Mouse (Mus musculus): ENCODE data around the gene Gabrr2. TPM values are rescaled to one million over a fixed set of nuclear protein-coding genes. Genes with fewer than 3 reads are reported as not detected.

Gene Gabrr2
- total and polyA plus RNA-seq, 3 experiments, result 1.6 to 4.9 (median 2.6) TPM

DNA sequence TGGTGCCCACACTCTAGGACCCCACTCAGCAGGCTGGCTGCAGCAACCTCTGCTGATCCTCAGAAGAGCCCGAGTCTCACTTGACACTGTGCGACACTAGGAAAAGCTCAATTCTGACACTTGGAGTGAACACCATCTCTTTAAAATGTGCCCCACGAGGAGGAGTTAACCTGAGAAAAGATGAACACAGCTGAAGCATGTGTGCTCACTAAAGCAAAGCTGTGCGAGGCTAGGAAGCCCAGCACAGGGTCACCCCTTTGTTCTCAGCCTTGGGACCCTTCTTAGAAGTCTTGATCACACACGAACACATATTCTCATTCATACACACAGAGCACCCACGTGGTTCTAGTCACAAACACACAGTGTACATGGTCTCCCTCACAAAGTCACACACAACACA is 2.2 kb downstream of the Gabrr2 start:
- DNase-seq, result no peak
- intact Hi-C loops (cut with DNase I), result no loop called here
- WGBS, result 86% methylated on average over 6 of the region's 6 CpGs

GRCm38 (mm10) chr4:33066223-33066960 is 3.6 kb downstream of the Gabrr2 start:
- WGBS, result 42% methylated on average over 14 of the region's 14 CpGs
- Histone ChIP-seq H3K9ac (ENCODE audit: low read depth, low read length) (no peak overlapping the region), H3K4me3 (no peak overlapping the region)

More for the DNA sequence above, 2.2 kb downstream of the Gabrr2 start:
- no peak for TF ChIP-seq POLR2A (IDR thresholded peaks at IDR 0.05; ENCODE audit: insufficient read depth, low read depth, low read length)
- no peak for TF ChIP-seq CTCF (IDR thresholded peaks at IDR 0.05)
- TF ChIP-seq EP300 (IDR thresholded peaks at IDR 0.05; ENCODE audit: insufficient read depth, low read depth, low read length), result no peak
- Histone ChIP-seq H3K27me3 (ENCODE audit: control insufficient read depth, insufficient read depth, low read length) (no peaks in the 10 kb centered on the region), H3K27ac (no peak overlapping the region), H3K9ac (ENCODE audit: low read depth, low read length) (no peak overlapping the region), H3K4me1 (ENCODE audit: control insufficient read depth, insufficient read depth, low read length) (no peaks in the 10 kb centered on the region), H3K4me3 (no peak overlapping the region), H3K79me2 (replicated peaks; ENCODE audit: control insufficient read depth, insufficient read depth, low read length) (no peaks in the 10 kb centered on the region), H3K36me3 (ENCODE audit: control insufficient read depth, insufficient read depth, low read length) (no peaks in the 10 kb centered on the region)

GRCm38 (mm10) chr4:33067331-33067730 is 4.5 kb downstream of the Gabrr2 start:
- Histone ChIP-seq H3K27ac (no peak overlapping the region), H3K27me3 (ENCODE audit: control insufficient read depth, insufficient read depth, low read length) (no peaks in the 10 kb centered on the region), H3K9ac (ENCODE audit: low read depth, low read length) (no peak overlapping the region), H3K4me1 (ENCODE audit: control insufficient read depth, insufficient read depth, low read length) (no peaks in the 10 kb centered on the region), H3K4me3 (no peak overlapping the region), H3K79me2 (replicated peaks; ENCODE audit: control insufficient read depth, insufficient read depth, low read length) (no peaks in the 10 kb centered on the region), H3K36me3 (ENCODE audit: control insufficient read depth, insufficient read depth, low read length) (no peaks in the 10 kb centered on the region)
- intact Hi-C loops (cut with DNase I), result no loop called here
- TF ChIP-seq CTCF (IDR thresholded peaks at IDR 0.05) (no peak), POLR2A (IDR thresholded peaks at IDR 0.05; ENCODE audit: insufficient read depth, low read depth, low read length) (no peak), EP300 (IDR thresholded peaks at IDR 0.05; ENCODE audit: insufficient read depth, low read depth, low read length) (no peak)
- no peak for DNase-seq
- 94% methylated on average over 3 of the region's 3 CpGs for WGBS

More at GRCm38 (mm10) chr4:33066223-33066960, 3.6 kb downstream of the Gabrr2 start:
- DNase-seq, result no peak
- H3K79me2 ChIP-seq (replicated peaks; ENCODE audit: control insufficient read depth, insufficient read depth, low read length), result no peaks in the 10 kb centered on the region
- intact Hi-C loops (cut with DNase I), result no loop called here
- H3K36me3 ChIP-seq (ENCODE audit: control insufficient read depth, insufficient read depth, low read length), result no peaks in the 10 kb centered on the region
- no peaks in the 10 kb centered on the region for H3K4me1 ChIP-seq (ENCODE audit: control insufficient read depth, insufficient read depth, low read length)
- H3K27ac ChIP-seq, result no peak overlapping the region
- TF ChIP-seq CTCF (IDR thresholded peaks at IDR 0.05), result no peak
- no peak for TF ChIP-seq POLR2A (IDR thresholded peaks at IDR 0.05; ENCODE audit: insufficient read depth, low read depth, low read length)
- TF ChIP-seq EP300 (IDR thresholded peaks at IDR 0.05; ENCODE audit: insufficient read depth, low read depth, low read length), result no peak
- no peaks in the 10 kb centered on the region for H3K27me3 ChIP-seq (ENCODE audit: control insufficient read depth, insufficient read depth, low read length)

- Histone ChIP-seq H3K36me3 (ENCODE audit: control insufficient read depth, insufficient read depth, low read length) (no peaks in the 10 kb centered on the region), H3K27ac (no peak overlapping the region), H3K9ac (ENCODE audit: low read depth, low read length) (no peak overlapping the region), H3K4me1 (ENCODE audit: control insufficient read depth, insufficient read depth, low read length) (no peaks in the 10 kb centered on the region), H3K27me3 (ENCODE audit: control insufficient read depth, insufficient read depth, low read length) (no peaks in the 10 kb centered on the region), H3K4me3 (no peak overlapping the region), H3K79me2 (replicated peaks; ENCODE audit: control insufficient read depth, insufficient read depth, low read length) (no peaks in the 10 kb centered on the region)
- intact Hi-C loops (cut with DNase I), result no loop called here
- TF ChIP-seq CTCF (IDR thresholded peaks at IDR 0.05) (no peak), POLR2A (IDR thresholded peaks at IDR 0.05; ENCODE audit: insufficient read depth, low read depth, low read length) (no peak), EP300 (IDR thresholded peaks at IDR 0.05; ENCODE audit: insufficient read depth, low read depth, low read length) (no peak)
- DNase-seq, result no peak
- WGBS, result 84% methylated on average over 6 of the region's 6 CpGs
These were observed 5.0 kb downstream of the Gabrr2 start for GRCm38 (mm10) chr4:33067826-33068225.

GRCm38 (mm10) chr4:33068894-33069293 is 6.1 kb downstream of the Gabrr2 start:
- H3K36me3 ChIP-seq (ENCODE audit: control insufficient read depth, insufficient read depth, low read length), result no peaks in the 10 kb centered on the region
- intact Hi-C loops (cut with DNase I), result no loop called here
- DNase-seq, result no peak
- no peaks in the 10 kb centered on the region for H3K27me3 ChIP-seq (ENCODE audit: control insufficient read depth, insufficient read depth, low read length)
- H3K4me1 ChIP-seq (ENCODE audit: control insufficient read depth, insufficient read depth, low read length), result no peaks in the 10 kb centered on the region
- H3K4me3 ChIP-seq, result no peak overlapping the region
- H3K9ac ChIP-seq (ENCODE audit: low read depth, low read length), result no peak overlapping the region
- 49% methylated on average over 6 of the region's 6 CpGs for whole genome bisulfite sequencing
- TF ChIP-seq EP300 (IDR thresholded peaks at IDR 0.05; ENCODE audit: insufficient read depth, low read depth, low read length) (no peak), CTCF (IDR thresholded peaks at IDR 0.05) (no peak), POLR2A (IDR thresholded peaks at IDR 0.05; ENCODE audit: insufficient read depth, low read depth, low read length) (no peak)
- no peaks in the 10 kb centered on the region for H3K79me2 ChIP-seq (replicated peaks; ENCODE audit: control insufficient read depth, insufficient read depth, low read length)
- H3K27ac ChIP-seq, result no peak overlapping the region

DNA sequence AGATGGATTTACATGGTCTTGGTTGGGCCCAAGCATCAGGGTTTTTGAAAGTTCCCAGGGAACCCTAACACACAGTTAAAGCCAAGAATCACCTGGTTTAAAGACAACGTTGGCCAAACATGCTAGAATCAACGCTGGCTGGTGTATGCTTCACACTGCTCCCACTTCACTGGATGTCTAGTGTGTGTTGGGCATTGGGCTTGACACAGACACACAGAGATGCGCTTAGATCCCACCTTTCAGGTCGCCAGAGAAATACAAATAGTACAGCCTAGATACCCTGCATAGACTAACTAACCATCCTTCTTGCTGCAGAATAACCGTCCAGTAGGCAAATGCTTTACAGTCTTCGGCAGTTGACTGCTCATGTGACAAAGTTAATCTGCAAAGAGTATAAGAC is 7.5 kb downstream of the Gabrr2 start:
- TF ChIP-seq EP300 (IDR thresholded peaks at IDR 0.05; ENCODE audit: insufficient read depth, low read depth, low read length) (no peak), CTCF (IDR thresholded peaks at IDR 0.05) (no peak), POLR2A (IDR thresholded peaks at IDR 0.05; ENCODE audit: insufficient read depth, low read depth, low read length) (no peak)
- Histone ChIP-seq H3K27ac (no peak overlapping the region), H3K9ac (ENCODE audit: low read depth, low read length) (no peak overlapping the region), H3K27me3 (ENCODE audit: control insufficient read depth, insufficient read depth, low read length) (no peaks in the 10 kb centered on the region), H3K79me2 (replicated peaks; ENCODE audit: control insufficient read depth, insufficient read depth, low read length) (no peaks in the 10 kb centered on the region), H3K36me3 (ENCODE audit: control insufficient read depth, insufficient read depth, low read length) (no peaks in the 10 kb centered on the region), H3K4me3 (no peak overlapping the region), H3K4me1 (ENCODE audit: control insufficient read depth, insufficient read depth, low read length) (no peaks in the 10 kb centered on the region)
- intact Hi-C loops (cut with DNase I), result no loop called here
- WGBS, result 89% methylated on average over 6 of the region's 6 CpGs
- no peak for DNase-seq

Data from heart, adult 2 months (tissue).